Mouse (Mus musculus): ENCODE results near the gene Sphk2.

The Sphk2 gene

DNA sequence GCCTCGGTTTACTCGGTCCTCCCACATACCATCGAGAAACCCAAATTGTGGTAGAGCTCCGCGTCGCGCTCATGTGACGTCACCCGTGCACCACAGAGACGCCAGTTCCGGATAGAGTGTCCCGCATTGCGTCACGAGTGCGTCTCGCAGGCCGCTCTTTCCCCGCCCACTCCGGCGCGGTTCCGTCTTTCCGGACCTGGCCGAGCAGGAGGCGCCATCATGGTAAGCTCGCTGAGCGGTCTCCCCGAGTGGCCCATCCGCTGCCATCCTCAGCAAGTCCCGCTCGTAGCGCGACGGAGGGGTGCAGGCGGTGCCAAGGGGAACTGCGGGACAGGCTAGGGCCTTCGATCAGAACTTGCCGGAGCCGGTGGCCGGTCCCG lies at the start of gene Sphk2:
Sphk2 (minus strand) TSS at position 85 of the 380 bp plus-strand sequence.
- peak; percentile 98 for DNase-seq

DNA sequence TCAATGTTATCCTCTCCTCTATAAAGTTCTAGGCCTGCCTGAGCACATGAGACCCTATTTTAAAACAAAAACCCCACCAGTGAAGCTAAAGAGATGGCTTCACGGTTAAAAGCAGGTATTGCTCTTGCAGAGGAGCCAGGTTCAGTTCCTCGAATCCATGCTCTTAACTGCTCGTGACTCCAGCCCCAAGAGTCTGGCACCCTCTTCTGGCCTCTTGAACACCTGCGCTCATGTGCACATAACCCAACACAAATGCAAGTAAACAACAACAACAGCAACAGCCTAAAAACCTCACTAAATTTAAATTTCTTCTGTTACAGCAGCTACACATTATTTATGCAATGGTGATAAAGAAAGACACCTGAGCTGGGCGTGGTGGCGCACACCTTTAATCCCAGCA lies 49.7 kb upstream of the Sphk2 start:
- no peak for DNase-seq

DNA sequence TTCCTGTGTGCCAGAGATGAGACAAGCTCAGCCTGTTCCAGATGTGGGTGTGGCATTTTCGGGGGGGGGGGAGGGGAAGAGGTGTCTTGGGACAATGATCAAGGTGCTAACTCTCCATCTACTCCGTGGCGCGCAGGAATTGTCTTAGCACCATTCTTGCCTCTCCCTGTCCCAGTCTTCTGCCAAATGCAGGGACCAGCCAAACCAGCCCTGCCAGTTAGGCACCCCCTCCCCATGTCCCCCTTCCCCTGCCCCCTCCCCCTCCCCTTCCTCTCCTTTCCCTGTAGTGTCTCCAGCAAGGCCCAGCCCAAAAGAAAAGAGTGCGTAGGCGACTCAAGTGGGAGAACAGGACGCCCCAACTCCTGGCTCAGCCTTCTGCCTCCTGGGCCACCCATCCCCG lies 49.0 kb upstream of the Sphk2 start:
- DNase-seq = no peak

DNA sequence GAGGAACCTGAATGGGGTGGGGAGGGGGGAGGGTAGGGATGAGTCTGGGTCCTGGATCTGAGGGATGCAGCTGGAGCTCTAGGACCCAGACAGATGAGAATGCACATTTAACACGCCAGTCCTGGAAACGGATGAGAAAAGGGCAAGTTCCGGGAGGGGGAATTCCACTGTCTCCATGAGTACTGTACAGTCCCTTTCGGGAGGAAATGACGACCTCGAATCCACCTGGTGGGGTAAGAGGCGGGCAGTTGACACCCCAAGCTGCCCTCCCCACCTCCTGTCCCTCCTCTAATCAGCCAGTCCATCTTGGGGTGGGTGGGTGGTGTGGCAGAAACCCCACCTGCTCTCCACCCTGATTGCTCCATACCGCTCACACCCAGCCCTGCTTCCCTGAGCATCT lies 48.2 kb upstream of the Sphk2 start:
- DNase-seq = no peak

DNA sequence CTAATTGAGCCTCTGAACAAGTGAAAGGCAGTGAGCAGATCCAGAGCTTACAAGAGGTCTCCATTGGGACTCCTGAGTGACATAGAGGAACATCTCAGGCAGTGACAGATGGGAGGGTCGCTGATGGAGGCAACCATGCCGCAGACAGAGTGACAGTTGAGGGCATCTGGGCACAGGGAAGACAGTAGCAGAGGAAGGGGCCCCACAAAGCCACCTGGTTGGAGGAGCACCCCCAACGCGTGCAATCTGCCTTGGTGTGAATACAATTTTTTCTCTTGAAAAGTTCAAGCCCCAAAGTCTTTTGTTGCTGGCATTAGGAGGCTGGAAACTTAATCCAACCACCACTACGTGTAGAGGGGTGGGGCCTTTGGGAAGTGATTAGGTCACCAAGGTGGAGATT lies 42.3 kb upstream of the Sphk2 start:
- no peak for DNase-seq

DNA sequence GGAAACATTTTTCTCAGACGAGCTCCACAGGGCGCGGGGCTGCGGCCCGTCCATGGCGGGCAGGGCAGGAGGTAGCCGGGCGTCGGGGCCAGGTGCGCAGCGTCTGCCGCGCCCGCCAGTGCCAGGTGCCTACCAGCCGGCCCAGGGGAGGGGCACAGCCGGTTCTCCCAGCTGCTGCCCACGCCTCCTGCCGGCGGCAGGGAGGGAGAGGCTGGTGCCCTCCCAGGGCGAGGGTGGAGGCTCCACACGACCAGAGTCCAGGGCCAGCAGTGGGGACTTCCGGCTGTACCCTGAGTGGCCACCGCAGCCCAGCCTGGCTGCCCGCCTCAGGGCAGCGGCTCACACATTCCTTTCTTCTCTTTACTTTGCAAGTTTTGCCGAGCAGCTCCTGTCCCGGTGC lies 41.6 kb upstream of the Sphk2 start:
- DNase-seq = no peak

DNA sequence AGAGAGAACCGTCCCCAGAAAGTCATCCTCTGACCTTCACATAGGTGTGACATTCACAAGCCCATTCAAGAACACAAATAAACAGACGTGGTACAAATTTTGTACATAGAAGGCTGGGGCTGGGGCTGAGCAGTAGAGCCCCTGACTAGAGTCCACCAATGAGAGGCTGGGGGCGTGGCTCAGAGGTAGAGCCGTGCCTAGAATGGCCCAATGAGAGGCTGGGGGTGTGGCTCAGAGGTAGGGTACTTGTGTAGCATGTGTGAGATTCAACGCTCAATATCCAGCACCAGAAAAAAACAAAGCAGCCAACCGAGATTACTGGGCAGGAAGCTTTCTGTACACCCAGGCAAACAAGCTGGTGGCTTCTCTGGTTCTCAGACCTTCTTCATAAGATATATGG lies 37.9 kb upstream of the Sphk2 start:
- DNase-seq = no peak

DNA sequence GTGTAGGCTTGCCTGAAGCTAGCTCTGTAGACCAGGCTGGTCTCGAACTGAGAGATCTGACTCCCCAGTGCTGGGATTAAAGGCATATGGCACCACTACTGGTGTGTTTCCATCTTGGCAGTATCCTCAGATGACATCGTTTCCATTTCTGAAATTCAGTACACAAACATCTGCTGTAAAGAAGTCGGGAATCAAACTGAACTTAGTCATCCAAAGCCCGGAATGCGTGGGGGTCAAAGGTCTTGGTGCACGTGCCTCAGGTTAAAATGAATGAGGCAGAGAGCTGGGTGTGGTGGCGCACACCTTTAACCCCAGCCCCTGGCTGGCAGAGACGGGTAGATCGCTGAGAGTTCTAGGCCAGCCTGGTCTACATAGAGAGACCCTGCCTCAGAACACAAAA lies 32.4 kb upstream of the Sphk2 start:
- DNase-seq = no peak

DNA sequence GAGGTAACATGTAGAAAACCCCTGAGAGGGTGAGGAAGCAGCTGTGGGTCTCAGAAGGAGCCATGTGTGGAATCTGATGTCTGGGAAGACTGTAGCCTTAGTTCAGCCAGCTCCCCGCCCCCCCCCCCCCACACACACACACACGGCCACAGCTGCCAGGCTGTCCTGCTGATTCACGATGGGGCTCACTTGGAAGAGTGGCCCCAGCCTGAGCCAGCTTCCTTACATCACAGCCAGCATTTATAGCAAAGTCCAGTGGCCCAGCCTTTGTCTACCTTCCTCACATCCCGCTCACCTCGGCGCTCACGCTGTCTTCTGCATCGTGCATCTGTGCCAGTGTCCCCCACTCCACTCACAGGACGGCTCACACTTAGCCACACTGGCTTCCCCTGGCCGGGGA lies 31.6 kb upstream of the Sphk2 start:
- no peak for DNase-seq

DNA sequence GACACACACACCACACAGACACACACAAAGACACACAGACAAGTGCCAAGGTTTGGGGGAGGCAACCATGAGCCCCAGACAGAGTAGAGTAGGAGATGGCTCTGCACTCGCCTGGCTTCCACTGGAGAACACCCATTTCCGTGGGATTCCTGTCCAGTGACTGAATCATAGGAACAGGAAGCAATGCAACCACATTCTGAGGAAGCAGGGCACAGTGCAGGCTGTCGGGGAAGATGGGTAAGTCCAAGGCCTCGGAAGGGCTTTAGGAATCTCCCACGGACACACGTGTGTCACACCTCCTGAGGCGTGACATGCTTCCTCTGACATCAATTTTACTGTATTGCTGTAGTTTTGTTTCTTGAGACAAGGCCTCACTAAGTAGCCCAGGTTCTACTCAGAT lies 30.3 kb upstream of the Sphk2 start:
- DNase-seq = no peak

DNA sequence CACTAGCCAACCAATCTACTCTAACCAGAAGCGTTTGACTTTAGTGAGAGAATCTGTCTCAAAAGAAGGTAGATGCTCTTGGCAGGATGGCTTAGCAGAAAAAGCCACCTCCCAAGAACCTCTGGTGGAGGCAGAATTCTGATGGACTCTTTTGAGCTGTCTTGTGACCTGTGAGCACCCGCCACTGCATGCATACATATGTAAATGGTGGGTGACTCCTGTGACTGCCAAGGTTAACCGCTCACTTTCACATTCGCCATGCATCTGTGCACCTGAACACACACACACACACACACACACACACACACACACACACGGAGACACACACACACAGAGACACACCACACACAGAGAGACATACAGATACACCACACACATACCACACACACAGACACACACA lies 29.6 kb upstream of the Sphk2 start:
- no peak for DNase-seq

DNA sequence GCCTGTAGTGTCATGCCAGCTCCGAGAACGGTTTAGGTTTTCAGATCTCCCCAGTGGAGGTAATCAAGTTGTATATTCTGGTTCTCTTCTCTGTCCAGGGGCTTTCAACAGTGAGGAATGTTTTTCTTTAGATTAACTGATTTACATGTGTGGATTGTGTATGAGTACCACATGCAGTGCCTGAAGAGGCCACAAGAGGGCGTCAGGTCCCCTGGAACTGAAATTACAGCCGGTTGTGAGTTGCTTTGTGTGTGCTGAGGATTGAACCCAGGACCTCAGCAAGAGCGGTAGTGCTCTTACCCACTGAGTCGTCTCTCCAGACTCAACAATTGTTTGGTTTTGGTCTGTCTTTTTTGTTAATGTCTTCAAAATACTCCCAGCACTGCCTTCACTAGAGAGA lies 28.7 kb upstream of the Sphk2 start:
- no peak for DNase-seq

DNA sequence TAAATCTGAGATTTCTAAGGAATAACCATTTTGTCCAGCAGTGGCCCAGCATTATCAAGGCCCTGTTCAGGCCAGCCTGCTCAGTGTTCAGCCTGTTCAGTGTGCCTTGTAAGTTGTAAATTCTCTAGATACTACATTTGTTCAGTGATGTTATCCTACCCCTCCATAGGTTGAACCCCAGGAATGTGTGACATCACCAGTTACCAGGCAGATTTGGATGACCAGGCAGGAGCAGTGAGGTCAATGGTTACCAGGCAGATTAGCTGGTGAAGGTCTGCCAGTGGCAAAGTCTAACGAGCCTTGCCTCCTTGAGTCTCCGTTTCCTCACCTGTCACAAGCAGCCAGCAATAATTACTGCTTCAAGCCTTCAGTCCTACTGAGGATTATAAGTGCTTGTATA lies 26.6 kb upstream of the Sphk2 start:
- DNase-seq = peak; percentile 75

DNA sequence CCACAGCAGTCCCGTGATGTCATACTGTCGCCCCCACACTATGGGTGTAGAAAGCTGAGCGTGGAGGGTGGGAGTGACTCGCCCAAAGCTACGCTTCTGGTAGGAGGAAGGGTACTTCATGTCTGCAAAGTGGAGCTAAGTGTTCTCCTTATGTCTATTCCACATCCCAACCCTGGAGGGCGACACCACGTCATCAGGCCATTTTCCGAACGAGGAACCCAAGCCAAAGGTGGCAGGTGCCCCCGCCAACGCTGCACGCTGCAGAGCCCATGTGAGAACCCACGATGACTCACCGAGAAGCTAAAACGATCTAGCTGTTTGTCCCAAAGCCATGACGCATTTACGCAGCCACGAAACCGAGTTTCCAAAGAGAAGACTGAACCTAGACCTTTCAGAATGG lies 24.5 kb upstream of the Sphk2 start:
- DNase-seq = peak; percentile 89

DNA sequence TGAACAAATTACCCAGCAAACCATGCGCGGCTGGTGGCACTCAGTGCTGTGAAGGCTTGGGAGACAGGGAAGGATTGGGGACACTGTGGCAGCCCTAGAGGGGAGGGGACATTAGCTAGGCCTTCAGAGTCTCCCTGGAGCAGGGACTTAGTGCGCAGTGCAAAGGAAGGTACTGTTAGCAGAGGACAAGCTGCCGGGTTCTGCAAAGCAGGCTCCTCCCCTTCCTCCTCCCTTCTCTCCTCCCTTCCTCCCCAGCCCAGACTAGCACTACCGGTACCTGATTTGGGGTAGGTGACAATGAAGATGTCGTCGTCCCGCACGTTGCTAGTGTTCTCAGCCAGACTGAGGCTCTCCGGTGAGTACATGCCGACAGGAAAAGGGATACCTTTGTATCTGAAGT lies 24.0 kb upstream of the Sphk2 start:
- peak; percentile 63 for DNase-seq

DNA sequence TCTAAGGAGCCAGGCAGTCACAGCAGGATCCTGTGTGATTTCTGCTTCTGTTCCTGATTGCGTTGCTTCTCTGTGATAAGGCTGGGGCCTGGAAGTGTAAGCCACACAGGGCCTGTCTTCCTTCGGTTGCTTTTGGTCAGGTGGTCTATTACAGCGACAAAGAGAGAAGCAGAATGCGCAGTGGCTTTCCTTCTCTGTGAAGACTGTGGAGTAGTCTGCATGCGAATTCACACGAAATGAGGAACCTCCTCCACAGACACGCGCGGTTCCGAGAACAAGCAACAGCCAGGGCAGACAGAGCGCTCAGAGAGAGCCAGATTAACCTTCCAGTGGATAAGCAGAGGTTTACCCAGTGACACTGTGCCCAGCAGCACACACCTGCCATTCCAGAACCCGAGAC lies 23.5 kb upstream of the Sphk2 start:
- DNase-seq = no peak

DNA sequence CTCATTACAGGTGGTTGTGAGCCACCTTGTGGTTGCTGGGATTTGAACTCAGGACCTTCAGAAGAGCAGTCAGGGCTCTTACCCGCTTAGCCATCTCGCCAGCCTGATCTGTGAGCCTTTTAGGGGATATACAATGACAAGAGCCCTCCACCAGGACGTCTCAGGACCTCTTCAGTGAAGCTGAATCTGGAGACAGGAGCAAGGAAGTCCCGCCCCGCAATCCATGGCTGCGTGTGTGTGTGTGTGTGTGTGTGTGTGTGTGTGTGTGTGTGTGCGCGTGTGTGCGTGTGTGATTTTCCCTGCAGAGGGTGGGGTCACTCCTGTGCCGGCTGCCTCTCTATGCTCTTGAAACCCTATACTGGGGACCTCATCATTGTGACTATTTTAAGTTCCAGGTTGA lies 22.0 kb upstream of the Sphk2 start:
- DNase-seq = no peak

DNA sequence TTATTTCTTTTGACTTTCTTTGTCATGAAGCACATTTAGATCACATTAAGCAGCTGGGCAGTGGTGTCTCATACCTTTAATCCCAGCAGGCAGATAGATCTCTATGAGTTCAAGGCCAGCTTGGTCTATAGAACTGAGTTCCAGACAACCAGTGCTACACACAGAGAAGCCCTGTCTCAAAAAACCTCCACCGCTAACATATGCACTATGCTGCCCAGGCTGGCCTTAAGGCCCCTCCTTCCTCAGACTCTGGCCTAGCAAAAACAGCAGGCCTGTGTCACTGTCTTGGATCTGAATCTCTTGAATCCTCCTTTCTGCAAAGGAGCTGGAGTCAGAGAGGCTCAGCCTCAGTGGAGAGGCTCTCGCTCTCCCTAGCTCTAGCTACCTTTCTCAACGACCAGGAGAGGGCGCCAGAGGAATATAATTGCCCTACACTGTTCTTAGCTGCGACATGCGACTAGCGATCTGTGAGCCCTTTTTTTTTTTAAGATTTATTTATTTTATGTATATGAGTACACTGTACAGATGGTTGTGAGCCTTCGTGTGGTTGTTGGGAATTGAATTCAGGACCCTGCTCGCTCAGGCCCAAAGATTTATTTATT lies 21.5 kb upstream of the Sphk2 start:
- DNase-seq = peak; percentile 87

DNA sequence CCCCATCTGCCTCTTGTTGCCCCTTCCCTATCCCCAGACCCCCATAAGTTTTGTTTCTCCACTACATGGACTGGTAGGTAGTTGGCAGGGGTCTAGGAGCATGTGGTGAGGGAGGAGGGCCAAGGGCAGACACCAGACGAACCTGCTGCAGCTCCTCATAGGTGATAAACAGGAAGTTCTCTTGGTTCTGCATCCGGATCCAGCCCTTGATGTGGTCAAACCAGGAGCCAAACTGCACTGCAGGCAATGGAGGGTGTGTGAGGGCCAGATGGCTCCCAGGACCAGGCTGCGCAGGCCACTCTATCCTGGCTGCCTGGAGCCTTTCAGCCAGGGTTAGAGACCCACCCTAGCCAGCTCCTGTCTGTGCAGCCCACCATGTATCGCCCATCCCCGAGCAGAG lies 15.7 kb upstream of the Sphk2 start:
- no peak for DNase-seq

DNA sequence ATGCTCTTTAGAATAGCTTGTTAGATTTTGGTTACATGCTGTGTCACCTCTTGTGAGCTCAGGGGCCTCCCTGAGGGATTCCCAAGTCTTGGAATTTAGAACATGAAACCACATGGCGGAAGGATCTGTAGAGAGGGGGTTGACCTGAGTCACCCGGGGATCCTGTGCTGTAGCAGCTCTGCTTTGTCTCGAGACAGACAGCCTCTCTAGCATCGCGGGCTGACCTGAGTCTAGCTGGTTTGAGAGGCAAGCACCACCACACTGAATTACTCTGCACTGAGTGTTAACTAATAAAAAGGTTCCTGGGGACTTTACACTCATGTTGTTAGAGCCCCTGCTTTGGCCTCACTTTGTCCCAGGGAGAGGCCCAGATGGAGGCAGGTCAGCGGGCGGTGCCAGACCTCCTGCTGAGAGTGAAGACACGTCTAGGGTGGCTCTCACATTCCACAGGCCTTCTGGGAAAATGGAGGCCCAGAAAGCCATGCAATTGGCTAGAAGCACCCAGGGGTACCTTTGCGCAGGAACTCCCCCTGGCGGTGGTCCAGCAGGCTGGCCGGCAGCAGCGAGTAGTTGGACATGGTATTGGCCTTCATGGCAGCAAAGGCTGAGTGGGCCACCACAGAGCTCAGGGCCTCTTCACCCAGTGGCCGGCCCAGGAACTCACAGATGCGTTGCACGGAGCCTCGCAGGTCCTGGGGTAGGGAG lies 13.1 kb upstream of the Sphk2 start:
- no peak for DNase-seq

DNA sequence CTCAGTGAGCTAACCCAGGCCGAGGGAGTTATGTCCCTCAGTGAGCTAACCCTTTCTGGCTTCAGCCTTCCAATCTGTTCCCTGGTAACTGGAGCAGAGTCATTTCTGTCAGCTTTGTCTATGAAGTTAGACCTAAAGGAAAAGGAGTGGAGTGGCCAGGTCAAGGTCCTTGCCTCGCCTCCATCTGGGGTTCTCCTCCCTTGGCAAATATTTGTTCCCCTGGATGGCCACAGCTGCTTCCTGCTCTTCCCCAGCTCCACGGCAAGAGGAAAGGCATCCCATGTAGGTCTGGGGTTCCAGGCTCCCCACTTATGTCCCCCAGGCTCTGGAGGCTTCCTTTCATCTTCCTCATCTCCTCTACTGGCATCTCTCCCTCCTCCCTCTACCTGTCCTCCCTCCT lies 9.8 kb upstream of the Sphk2 start:
- DNase-seq = no peak

DNA sequence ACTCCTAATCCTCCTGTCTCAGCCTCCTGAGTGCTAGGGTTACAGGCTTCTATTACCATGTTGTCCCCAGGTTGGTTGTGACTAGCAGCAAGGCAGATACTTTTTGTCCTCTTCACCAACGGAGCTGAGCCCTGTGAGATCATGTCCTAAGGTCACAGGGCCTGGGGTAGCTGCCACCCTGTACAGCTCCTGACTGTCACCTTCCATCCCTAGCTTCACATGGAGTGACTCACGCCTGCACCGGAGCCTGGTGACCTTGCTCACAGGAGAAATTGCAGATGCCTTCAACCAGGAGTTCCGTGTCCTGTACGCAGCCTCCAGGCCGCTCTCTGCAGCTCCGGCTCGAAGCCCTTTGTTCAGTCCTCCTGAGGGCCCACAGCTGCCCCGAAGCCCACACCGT lies 8.6 kb upstream of the Sphk2 start:
- DNase-seq = no peak

DNA sequence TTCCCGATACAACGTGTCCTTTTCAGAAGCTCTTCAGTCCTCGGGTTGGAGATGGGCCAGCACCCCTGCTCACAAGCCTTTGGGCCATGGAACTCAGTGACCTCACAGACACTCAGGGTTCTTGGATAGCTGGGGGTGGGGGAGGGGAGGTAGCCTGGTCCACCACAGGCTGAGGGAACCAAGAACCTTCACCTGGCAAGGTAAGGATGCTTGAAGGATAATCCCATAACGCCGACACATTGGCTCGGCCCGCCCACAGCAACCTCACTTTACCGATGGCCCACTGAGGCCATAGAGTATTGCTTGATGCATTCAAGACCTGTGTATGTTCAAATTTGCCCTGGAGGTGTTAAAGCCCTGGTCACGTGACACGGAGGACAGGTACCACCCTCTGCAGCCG lies 7.9 kb upstream of the Sphk2 start, which contains the start of gene Spaca4:
Spaca4 (minus strand) TSS at position 101 of the 400 bp plus-strand sequence.
- DNase-seq = no peak

DNA sequence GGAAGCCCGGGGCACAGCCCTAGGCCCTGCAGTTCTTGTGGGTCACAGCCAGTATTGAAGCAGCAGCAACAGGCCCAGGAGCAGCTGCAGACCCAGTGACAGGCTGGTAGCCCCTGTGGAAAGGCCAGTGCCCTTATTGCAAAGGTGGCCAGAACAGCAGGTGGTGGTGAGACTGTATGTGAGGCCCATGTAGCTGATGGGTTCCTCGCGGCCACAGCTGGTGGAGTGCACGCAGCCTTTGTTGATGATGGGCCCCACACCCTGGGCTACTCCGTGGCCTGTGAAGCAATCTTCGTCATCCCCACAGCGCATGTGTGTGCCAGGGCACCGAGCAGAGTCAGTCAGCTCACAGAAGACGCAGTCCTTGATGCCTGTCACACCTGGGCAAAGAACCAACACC lies 7.3 kb upstream of the Sphk2 start:
- no peak for DNase-seq

DNA sequence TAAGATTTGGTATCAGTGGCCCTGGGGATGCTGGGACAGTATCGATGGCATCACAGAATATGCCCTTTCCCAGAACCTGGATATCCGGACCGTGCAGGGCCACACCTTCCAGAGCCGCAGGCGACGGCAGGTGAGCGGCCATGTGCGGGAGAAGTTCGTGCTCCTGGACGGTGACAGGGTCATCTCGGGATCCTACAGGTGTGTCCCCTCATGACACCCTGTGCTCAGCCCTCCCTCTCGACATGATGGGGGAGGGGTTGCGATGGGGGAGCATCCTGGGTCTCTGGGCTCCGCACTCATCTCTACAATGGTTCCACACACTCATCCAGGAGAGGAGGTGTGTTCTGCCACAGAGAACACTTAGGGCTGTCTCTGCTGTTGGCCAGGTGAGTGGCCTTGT lies 6.0 kb upstream of the Sphk2 start:
- DNase-seq = no peak
